Mouse (Mus musculus): ENCODE data around the gene Stx8. TPM values are rescaled to one million over a fixed set of nuclear protein-coding genes. Genes with fewer than 3 reads are reported as not detected.

The Stx8 gene
- polyA plus RNA-seq, 1 experiment from 2014 or later, result 47.2 TPM

DNA sequence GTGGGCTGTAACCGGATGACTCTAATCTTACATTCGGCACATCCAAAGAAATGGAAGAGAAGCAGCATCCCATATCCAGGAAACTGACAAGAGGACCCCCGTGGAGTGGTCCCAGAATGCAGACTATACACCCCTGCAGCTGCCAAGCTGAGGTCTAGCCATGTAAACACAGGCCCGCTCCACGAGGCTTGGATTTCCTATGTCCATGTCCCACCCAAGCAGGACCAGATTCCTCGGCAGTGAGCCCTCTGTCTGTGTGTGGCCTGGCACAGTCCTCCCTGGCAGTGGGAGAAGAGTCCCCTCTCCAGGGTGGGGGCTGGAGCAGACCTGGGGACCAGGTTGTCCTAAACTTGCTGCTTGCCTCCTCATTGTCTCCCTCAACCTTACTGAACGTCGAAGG lies 221.2 kb downstream of the Stx8 start:
- H3K4me1 ChIP-seq, result peaks cover 23% of the 10 kb centered on the region
- H3K36me3 ChIP-seq (replicated peaks), result no peaks in the 10 kb centered on the region
- WGBS, result 75% methylated on average over 8 of the region's 8 CpGs
- no peak overlapping the region for H3K4me3 ChIP-seq
- H3K9me3 ChIP-seq, result no peaks in the 10 kb centered on the region
- H3K27ac ChIP-seq, result peak overlapping the region; percentile 35; the same call in 1 of the 2 replicates
- no peak for DNase-seq (ENCODE audit: extremely low spot score, low spot score)
- no peaks in the 10 kb centered on the region for H3K27me3 ChIP-seq (ENCODE audit: poor library complexity, severe bottlenecking)

DNA sequence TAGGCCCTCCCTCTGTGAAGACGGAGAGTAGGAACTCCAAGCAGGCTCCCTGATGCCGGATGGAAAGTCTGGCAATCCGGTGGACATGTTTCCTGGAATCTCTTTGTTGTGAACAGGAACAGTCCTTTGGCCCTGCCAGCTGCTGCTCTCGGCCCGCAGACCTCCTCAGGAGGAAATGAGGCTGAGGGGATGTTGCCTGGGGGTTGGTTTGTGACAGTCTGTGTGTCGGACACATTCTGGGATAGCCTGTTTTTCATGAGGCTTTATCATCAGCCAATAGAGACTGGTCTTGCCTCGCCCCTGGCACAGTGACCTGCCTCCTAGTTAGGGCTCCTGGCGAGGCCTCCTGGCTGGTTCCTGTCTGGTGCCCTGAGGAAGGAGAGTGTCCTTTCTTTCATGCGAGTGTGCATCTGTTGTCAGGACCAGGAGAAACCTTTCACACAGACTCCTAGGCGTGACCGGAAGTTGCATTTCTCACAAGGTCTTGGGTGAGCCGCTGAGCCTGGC lies 222.8 kb downstream of the Stx8 start:
- no peaks in the 10 kb centered on the region for H3K27me3 ChIP-seq (ENCODE audit: poor library complexity, severe bottlenecking)
- no peak for DNase-seq (ENCODE audit: extremely low spot score, low spot score)
- no peak overlapping the region for H3K4me3 ChIP-seq
- H3K4me1 ChIP-seq, result peaks cover 23% of the 10 kb centered on the region
- H3K27ac ChIP-seq, result peak overlapping the region; percentile 75
- no peaks in the 10 kb centered on the region for H3K9me3 ChIP-seq
- no peaks in the 10 kb centered on the region for H3K36me3 ChIP-seq (replicated peaks)
- 76% methylated on average over 12 of the region's 12 CpGs for WGBS

DNA sequence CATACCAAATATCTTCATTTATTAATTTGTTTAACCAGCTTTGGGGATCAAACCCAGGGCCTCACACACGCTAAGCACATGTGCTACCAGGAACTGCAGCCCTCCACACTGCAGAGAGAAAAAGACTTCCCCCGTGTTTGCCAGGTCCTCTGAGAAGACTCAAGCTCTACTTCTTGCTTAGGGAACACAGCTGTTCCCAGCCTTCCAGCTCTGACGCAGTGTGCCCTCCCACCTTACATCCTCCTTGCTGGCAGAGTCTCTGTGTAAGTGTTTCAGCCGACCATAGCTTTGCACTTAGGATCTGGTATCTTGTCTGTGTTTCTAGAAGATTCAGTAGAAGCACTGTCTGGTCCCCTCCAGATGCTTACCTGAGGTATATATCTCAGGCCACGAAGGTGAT lies 224.9 kb downstream of the Stx8 start:
- H3K27me3 ChIP-seq (ENCODE audit: poor library complexity, severe bottlenecking), result no peaks in the 10 kb centered on the region
- peaks cover 38% of the 10 kb centered on the region for H3K4me1 ChIP-seq
- no peaks in the 10 kb centered on the region for H3K9me3 ChIP-seq
- H3K36me3 ChIP-seq (replicated peaks), result no peaks in the 10 kb centered on the region
- no peak overlapping the region for H3K27ac ChIP-seq
- no peak overlapping the region for H3K4me3 ChIP-seq
- DNase-seq (ENCODE audit: extremely low spot score, low spot score), result no peak
- 88% methylated on average over 5 of the region's 5 CpGs for WGBS

GRCm38 (mm10) chr11:68195168-68195567 lies 229.2 kb downstream of the Stx8 start:
- no peak for DNase-seq (ENCODE audit: extremely low spot score, low spot score)
- 76% methylated on average over 6 of the region's 6 CpGs for WGBS
- peak overlapping the region; percentile 26; the same call in 1 of the 2 replicates for H3K27ac ChIP-seq

GRCm38 (mm10) chr11:68195693-68196176 lies 229.7 kb downstream of the Stx8 start:
- H3K27me3 ChIP-seq (ENCODE audit: poor library complexity, severe bottlenecking), result no peaks in the 10 kb centered on the region
- DNase-seq (ENCODE audit: extremely low spot score, low spot score), result no peak
- H3K9me3 ChIP-seq, result no peaks in the 10 kb centered on the region
- no peaks in the 10 kb centered on the region for H3K36me3 ChIP-seq (replicated peaks)
- H3K4me1 ChIP-seq, result peaks cover 46% of the 10 kb centered on the region
- H3K27ac ChIP-seq, result peak overlapping the region; percentile 26
- 55% methylated on average over 10 of the region's 10 CpGs for WGBS
- H3K4me3 ChIP-seq, result no peak overlapping the region

More at GRCm38 (mm10) chr11:68195168-68195567, 229.2 kb downstream of the Stx8 start:
- H3K9me3 ChIP-seq, result no peaks in the 10 kb centered on the region
- no peaks in the 10 kb centered on the region for H3K27me3 ChIP-seq (ENCODE audit: poor library complexity, severe bottlenecking)
- no peaks in the 10 kb centered on the region for H3K36me3 ChIP-seq (replicated peaks)
- peaks cover 42% of the 10 kb centered on the region for H3K4me1 ChIP-seq
- no peak overlapping the region for H3K4me3 ChIP-seq

DNA sequence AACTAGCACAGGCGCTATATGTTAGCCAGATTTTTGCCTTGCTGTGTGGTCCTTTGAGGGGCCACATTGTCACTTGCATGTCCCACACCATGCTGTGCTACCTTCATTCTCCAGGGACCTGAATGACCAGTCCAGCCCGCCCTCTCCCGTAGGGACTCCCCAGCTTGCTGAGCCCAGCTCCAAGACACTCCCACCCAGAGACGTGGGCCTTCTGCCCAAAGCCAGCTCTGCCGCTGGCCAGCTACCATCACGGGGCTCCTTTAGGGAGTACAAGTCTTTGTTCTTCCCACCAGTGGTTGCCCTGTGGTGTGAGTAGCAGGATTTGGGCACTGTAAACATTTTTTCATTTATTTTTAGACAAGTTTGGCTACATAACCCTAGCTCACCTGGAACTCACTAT lies 230.6 kb downstream of the Stx8 start:
- 0 out of 2 replicates have a peak overlapping the region, but pooled peaks have one; percentile 26 for H3K27ac ChIP-seq
- H3K4me1 ChIP-seq, result peaks cover 49% of the 10 kb centered on the region

DNA sequence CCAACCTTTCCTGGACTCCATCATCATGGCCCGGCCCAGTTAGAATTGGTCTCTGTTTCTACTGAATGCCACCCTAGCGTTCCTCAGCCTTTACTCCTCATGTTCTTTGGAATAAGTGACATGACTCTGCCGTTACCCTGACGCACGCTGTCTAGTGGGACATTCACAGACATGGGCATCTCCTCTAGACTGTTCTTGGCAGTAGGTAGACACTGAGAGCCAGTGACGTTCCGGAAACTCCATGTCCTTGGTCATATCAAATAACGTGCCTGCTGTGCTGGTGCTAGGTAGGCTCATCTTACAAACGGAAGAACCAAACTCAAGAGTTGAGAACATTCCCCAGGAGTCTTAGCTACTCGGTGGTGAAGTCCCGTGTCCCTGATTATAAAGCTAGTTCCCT lies 231.5 kb downstream of the Stx8 start:
- H3K27me3 ChIP-seq (ENCODE audit: poor library complexity, severe bottlenecking), result peaks cover 11% of the 10 kb centered on the region; the same call in 1 of the 2 replicates
- H3K4me1 ChIP-seq, result peaks cover 58% of the 10 kb centered on the region
- WGBS, result 89% methylated on average over 11 of the region's 11 CpGs
- no peaks in the 10 kb centered on the region for H3K9me3 ChIP-seq
- no peak overlapping the region for H3K4me3 ChIP-seq
- H3K27ac ChIP-seq, result no peak overlapping the region
- no peak for DNase-seq (ENCODE audit: extremely low spot score, low spot score)
- H3K36me3 ChIP-seq (replicated peaks), result no peaks in the 10 kb centered on the region

More for the DNA sequence above, 230.6 kb downstream of the Stx8 start:
- Histone ChIP-seq H3K27me3 (ENCODE audit: poor library complexity, severe bottlenecking) (peaks cover 3% of the 10 kb centered on the region; the same call in 1 of the 2 replicates), H3K9me3 (no peaks in the 10 kb centered on the region), H3K36me3 (replicated peaks) (no peaks in the 10 kb centered on the region), H3K4me3 (no peak overlapping the region)
- WGBS, result 80% methylated on average over 6 of the region's 6 CpGs
- no peak for DNase-seq (ENCODE audit: extremely low spot score, low spot score)

GRCm38 (mm10) chr11:68198696-68199095 lies 232.7 kb downstream of the Stx8 start:
- DNase-seq (ENCODE audit: extremely low spot score, low spot score), result no peak
- H3K27ac ChIP-seq, result no peak overlapping the region
- no peak overlapping the region for H3K4me3 ChIP-seq
- 84% methylated on average over 10 of the region's 10 CpGs for WGBS
- peaks cover 11% of the 10 kb centered on the region; the same call in 1 of the 2 replicates for H3K27me3 ChIP-seq (ENCODE audit: poor library complexity, severe bottlenecking)
- peaks cover 69% of the 10 kb centered on the region for H3K4me1 ChIP-seq
- no peaks in the 10 kb centered on the region for H3K36me3 ChIP-seq (replicated peaks)
- H3K9me3 ChIP-seq, result no peaks in the 10 kb centered on the region

GRCm38 (mm10) chr11:68199103-68199502 lies 233.1 kb downstream of the Stx8 start:
- DNase-seq (ENCODE audit: extremely low spot score, low spot score), result no peak
- H3K4me1 ChIP-seq, result peaks cover 72% of the 10 kb centered on the region
- peaks cover 11% of the 10 kb centered on the region; the same call in 1 of the 2 replicates for H3K27me3 ChIP-seq (ENCODE audit: poor library complexity, severe bottlenecking)
- no peak overlapping the region for H3K4me3 ChIP-seq
- no peak overlapping the region for H3K27ac ChIP-seq
- no peaks in the 10 kb centered on the region for H3K36me3 ChIP-seq (replicated peaks)
- no peaks in the 10 kb centered on the region for H3K9me3 ChIP-seq
- WGBS, result 81% methylated on average over 8 of the region's 8 CpGs

DNA sequence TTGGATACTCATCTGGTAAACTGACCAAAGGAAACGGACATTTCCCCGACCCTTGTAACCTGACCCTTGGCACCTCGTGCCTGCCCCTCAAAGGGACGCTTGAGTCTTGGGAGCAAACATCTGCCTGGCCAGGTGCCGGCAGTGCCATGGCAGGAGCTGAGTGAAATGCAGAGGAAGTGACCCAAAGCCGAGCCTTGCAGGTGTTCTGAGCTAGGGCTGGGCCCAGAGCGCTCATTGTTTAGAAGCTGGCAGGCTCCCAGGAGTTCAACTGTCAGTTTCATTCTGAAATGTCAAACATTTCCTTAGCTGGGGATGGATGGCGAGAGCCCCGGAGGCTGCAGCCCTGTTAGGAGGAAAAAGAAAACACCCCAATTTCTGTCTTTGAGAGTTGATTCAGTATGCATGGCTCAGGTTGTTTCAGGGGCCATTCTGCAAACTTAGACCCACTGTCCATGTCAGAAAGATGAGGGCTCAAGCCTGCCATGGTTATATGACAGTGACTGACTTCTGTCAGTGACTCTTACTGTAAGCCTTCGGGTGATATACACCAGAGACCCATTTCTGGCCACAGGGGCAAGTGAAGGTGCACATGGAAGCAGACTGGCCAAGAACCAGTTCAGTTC lies 233.9 kb downstream of the Stx8 start:
- Histone ChIP-seq H3K4me3 (no peak overlapping the region), H3K9me3 (no peaks in the 10 kb centered on the region), H3K27ac (no peak overlapping the region), H3K36me3 (replicated peaks) (no peaks in the 10 kb centered on the region), H3K4me1 (peaks cover 66% of the 10 kb centered on the region), H3K27me3 (ENCODE audit: poor library complexity, severe bottlenecking) (peaks cover 11% of the 10 kb centered on the region; the same call in 1 of the 2 replicates)
- WGBS, result 53% methylated on average over 10 of the region's 10 CpGs
- no peak for DNase-seq (ENCODE audit: extremely low spot score, low spot score)

DNA sequence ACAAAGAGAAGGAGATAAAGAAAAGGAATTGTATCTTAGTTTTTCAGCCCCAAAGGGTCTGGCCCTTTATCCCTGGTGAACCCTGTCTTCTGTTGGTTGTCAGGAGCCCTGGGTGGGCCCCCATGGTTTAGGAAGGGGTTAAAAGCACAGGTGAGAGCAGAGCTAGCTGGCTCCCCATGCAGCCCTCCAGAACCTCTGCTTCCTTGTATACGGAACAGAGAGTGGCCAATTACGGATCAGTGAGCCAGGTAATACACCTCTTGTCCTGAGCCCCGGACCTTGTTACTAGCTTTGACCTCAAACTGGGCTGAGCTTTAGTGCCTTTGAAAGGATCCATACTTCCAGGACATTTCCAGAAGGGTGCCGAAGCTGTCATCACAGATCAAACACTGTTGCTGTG lies 234.5 kb downstream of the Stx8 start:
- Histone ChIP-seq H3K4me3 (no peak overlapping the region), H3K27ac (no peak overlapping the region), H3K4me1 (peaks cover 60% of the 10 kb centered on the region), H3K36me3 (replicated peaks) (no peaks in the 10 kb centered on the region), H3K27me3 (ENCODE audit: poor library complexity, severe bottlenecking) (peaks cover 12% of the 10 kb centered on the region; the same call in 1 of the 2 replicates), H3K9me3 (no peaks in the 10 kb centered on the region)
- 83% methylated on average over 4 of the region's 4 CpGs for WGBS
- DNase-seq (ENCODE audit: extremely low spot score, low spot score), result no peak

GRCm38 (mm10) chr11:68201063-68201462 lies 235.1 kb downstream of the Stx8 start:
- WGBS, result 87% methylated on average over 1 of the region's 1 CpGs
- peaks cover 54% of the 10 kb centered on the region for H3K4me1 ChIP-seq
- no peak overlapping the region for H3K27ac ChIP-seq

DNA sequence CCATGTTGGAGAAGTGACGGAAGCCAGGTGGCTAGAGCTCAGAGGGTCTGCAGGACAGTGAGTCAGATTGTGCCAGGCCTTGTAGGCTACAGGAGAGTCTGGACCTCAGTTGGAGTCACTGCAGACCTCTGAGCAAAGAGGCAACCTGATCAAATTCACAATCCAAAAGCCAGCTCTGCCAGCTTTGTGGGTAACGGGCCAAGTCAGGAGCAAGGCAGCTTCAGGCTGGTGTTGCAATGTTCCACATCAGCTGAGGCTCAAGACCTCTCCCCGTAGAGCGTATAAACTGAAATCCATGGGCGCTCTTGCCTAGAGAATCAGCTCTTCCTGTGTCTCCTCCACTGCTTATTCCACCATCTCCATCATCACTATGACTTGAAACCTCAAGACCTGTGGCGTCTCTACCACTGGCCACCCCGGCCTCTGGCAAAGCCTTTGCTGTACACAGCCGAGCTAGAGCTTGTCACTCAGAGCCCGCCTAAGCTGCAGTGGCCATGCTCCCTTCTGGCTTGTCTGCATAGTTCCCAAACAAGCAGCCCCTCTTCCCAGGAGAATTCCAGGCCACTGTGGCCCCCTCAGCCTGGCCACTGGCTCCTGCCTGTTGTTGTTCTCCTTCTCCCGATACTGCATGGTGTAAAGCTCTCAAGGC lies 235.9 kb downstream of the Stx8 start:
- peaks cover 17% of the 10 kb centered on the region; the same call in 1 of the 2 replicates for H3K27me3 ChIP-seq (ENCODE audit: poor library complexity, severe bottlenecking)
- peak overlapping the region; percentile 27; the same call in 1 of the 2 replicates for H3K27ac ChIP-seq
- WGBS, result 81% methylated on average over 10 of the region's 10 CpGs
- peaks cover 46% of the 10 kb centered on the region for H3K4me1 ChIP-seq
- H3K9me3 ChIP-seq, result no peaks in the 10 kb centered on the region
- peaks cover 7% of the 10 kb centered on the region for H3K36me3 ChIP-seq (replicated peaks)
- no peak for DNase-seq (ENCODE audit: extremely low spot score, low spot score)
- H3K4me3 ChIP-seq, result no peak overlapping the region

More at GRCm38 (mm10) chr11:68201063-68201462, 235.1 kb downstream of the Stx8 start:
- H3K9me3 ChIP-seq, result no peaks in the 10 kb centered on the region
- no peak overlapping the region for H3K4me3 ChIP-seq
- peaks cover 17% of the 10 kb centered on the region; the same call in 1 of the 2 replicates for H3K27me3 ChIP-seq (ENCODE audit: poor library complexity, severe bottlenecking)
- H3K36me3 ChIP-seq (replicated peaks), result peaks cover 3% of the 10 kb centered on the region; the same call in 1 of the 2 replicates
- no peak for DNase-seq (ENCODE audit: extremely low spot score, low spot score)
